ENCODE assay signal across 9 mouse cellular contexts in the genomic region with DNA sequence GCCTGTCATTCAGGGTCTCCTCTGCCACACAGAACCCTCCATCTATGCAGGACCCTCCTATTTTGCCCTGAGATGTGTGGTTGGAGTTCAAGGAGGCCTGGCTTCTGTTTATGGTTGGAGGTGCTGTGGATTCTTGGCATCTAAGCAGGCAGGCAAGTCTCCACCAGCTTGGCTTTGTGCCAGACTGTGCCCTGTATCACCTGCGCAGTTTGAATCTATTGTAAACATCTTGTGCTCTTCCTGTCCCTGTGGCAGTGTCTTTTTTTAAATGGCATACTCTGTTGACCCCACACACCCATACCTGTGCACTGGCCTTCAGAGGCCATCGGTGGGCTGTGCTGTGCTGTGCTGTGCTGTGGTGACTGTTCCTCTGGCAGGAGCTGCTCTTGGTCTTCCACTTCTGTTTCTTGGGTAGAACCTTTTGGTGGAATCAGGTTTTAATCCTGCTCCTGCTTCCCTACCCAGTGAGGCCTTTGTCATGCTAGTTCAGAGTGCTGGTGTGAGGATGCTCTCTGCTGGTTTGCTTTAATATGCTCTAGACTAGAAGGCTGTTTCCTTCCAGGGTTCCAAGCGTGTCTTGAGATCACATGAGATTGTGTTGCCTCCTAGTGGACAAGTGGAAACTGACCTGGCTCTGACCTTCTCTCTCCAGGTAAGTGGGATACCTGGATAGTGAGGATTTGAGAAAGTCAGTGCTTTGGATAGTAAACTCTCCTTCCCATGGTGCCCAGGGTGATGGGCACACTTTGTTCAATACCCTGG. TPM values are rescaled to one million over a fixed set of nuclear protein-coding genes. Genes with fewer than 3 reads are reported as not detected.
DNase-seq lines count a peak whose midpoint lies in the region; ATAC-seq and TF ChIP-seq lines count a peak whose summit lies in the region.
"Had no signal": no experiment of that assay in that cellular context is flagged by ENCODE, and none has a peak within 500 bp of the region (broad histone marks: within the 10 kb centered on the region; RNA-seq: fewer than 3 reads in every experiment).

No protein-coding gene starts in this region.

- no peak for DNase-seq in gastrocnemius, adult 2 months
- DNase-seq in gastrocnemius, adult 8-10 months (ENCODE audit: low spot score in 2 of 2) = no peak
- DNase-seq in urinary bladder, postnatal 14 days (ENCODE audit: low spot score) = peak; percentile 57
- DNase-seq in urinary bladder, postnatal 10 days (ENCODE audit: low spot score) = no peak
- peak; percentile 65 for DNase-seq in lung, postnatal 10 days
- no peak for DNase-seq in gastrocnemius, postnatal 10 days

- H3K27me3 ChIP-seq in hindbrain, embryonic 12.5 days = no peaks in the 10 kb centered on the region
- H3K27me3 ChIP-seq: stomach, embryonic 15.5 days had no signal

- no peak overlapping the region for H3K4me2 ChIP-seq in hindbrain, embryonic 12.5 days (replicated peaks)
- H3K4me2 ChIP-seq: stomach, embryonic 15.5 days had no signal

- ATAC-seq in erythroblast, adult 5-6 weeks (replicated peaks; ENCODE audit: low FRiP score, poor library complexity, severe bottlenecking) = peak; percentile 56
- ATAC-seq in hindbrain, embryonic 12.5 days (ENCODE audit: low FRiP score) = no peak

- intact Hi-C loops in gastrocnemius, adult 2 months (cut with DNase I) = loop anchor here (2.0 kb wide), 1 partner anchor 40 kb away; no protein-coding TSS in a partner anchor

- H3K9ac ChIP-seq in hindbrain, embryonic 12.5 days = no peak overlapping the region
- H3K9ac ChIP-seq: stomach, embryonic 15.5 days had no signal

- peaks cover 40% of the 10 kb centered on the region for H3K36me3 ChIP-seq in hindbrain, embryonic 12.5 days

- no peak overlapping the region for H3K4me3 ChIP-seq in gastrocnemius, adult 2 months
- H3K4me3 ChIP-seq in hindbrain, embryonic 12.5 days = no peak overlapping the region
- H3K4me3 ChIP-seq: stomach, embryonic 15.5 days had no signal

- H3K9me3 ChIP-seq in hindbrain, embryonic 12.5 days (replicated peaks) = no peaks in the 10 kb centered on the region
- H3K9me3 ChIP-seq: stomach, embryonic 15.5 days had no signal

- H3K4me1 ChIP-seq in hindbrain, embryonic 12.5 days = peaks cover 11% of the 10 kb centered on the region
- H3K4me1 ChIP-seq: stomach, embryonic 15.5 days had no signal

- WGBS in hindbrain, embryonic 12.5 days = 82% methylated on average over 3 of the region's 3 CpGs

- H3K27ac ChIP-seq in gastrocnemius, adult 2 months = no peak overlapping the region
- H3K27ac ChIP-seq in hindbrain, embryonic 12.5 days = no peak overlapping the region
- H3K27ac ChIP-seq: stomach, embryonic 15.5 days had no signal

- peak; percentile 72 for TF ChIP-seq CTCF in gastrocnemius, adult 2 months (IDR thresholded peaks at IDR 0.05)

RNA-seq across cellular contexts. Expression of a gene that starts 29.2 kb away (rescaled TPM):
- not detected for total RNA-seq in gastrocnemius, adult 2 months (2021)
- total RNA-seq in gastrocnemius, adult 8-10 months (2022) = not detected
- total RNA-seq in erythroblast, adult 5-6 weeks (2015; ENCODE audit: low replicate concordance) = not detected in 2 replicates
- 0.42 TPM in 1 of 2 replicates, not detected in the other for total RNA-seq in erythroblast, adult 5-6 weeks (2017; ENCODE audit: low replicate concordance)
- not detected in 2 replicates for polyA plus RNA-seq in hindbrain, embryonic 12.5 days (2016; fragmentation: Nextera tagmentation; extraction: Ambion mirVana)
- total RNA-seq in gastrocnemius, postnatal 10 days (2021) = under 1 TPM in 1 of 2 experiments, not detected in 1; 0.20 TPM
- polyA plus RNA-seq: stomach, embryonic 15.5 days had no signal

RNA-seq across cellular contexts. Expression of a gene that starts 30.8 kb away (rescaled TPM):
- total RNA-seq in gastrocnemius, adult 2 months (2021) = 10 to 100 TPM; 35.9 to 41.0 TPM
- total RNA-seq in gastrocnemius, adult 8-10 months (2022) = 10 to 100 TPM; 32.6 to 36.9 (median 36.3) TPM
- total RNA-seq in erythroblast, adult 5-6 weeks (2015; ENCODE audit: low replicate concordance) = 10.7 and 18.3 TPM in 2 replicates
- 12.7 and 14.5 TPM in 2 replicates for total RNA-seq in erythroblast, adult 5-6 weeks (2017; ENCODE audit: low replicate concordance)
- polyA plus RNA-seq in hindbrain, embryonic 12.5 days (2016; fragmentation: Nextera tagmentation; extraction: Ambion mirVana) = 29.2 and 29.4 TPM in 2 replicates
- total RNA-seq in gastrocnemius, postnatal 10 days (2021) = 10 to 100 TPM; 51.8 to 54.4 TPM

RNA-seq across cellular contexts. Expression of a gene that starts 44.6 kb away (rescaled TPM):
- 10 to 100 TPM; 20.8 to 21.5 TPM for total RNA-seq in gastrocnemius, adult 2 months (2021)
- total RNA-seq in gastrocnemius, adult 8-10 months (2022) = 10 to 100 TPM; 13.8 to 18.9 (median 18.4) TPM
- total RNA-seq in erythroblast, adult 5-6 weeks (2015; ENCODE audit: low replicate concordance) = 14.6 and 20.9 TPM in 2 replicates
- 35.9 and 52.0 TPM in 2 replicates for total RNA-seq in erythroblast, adult 5-6 weeks (2017; ENCODE audit: low replicate concordance)
- 72.4 and 75.5 TPM in 2 replicates for polyA plus RNA-seq in hindbrain, embryonic 12.5 days (2016; fragmentation: Nextera tagmentation; extraction: Ambion mirVana)
- 10 to 100 TPM; 28.2 to 37.9 TPM for total RNA-seq in gastrocnemius, postnatal 10 days (2021)

RNA-seq across cellular contexts. Expression of a gene that starts 53.0 kb away (rescaled TPM):
- 10 to 100 TPM; 36.2 to 41.5 TPM for total RNA-seq in gastrocnemius, adult 2 months (2021)
- total RNA-seq in gastrocnemius, adult 8-10 months (2022) = 10 to 100 TPM; 38.7 to 43.3 (median 41.8) TPM
- 14.8 and 15.0 TPM in 2 replicates for total RNA-seq in erythroblast, adult 5-6 weeks (2015; ENCODE audit: low replicate concordance)
- total RNA-seq in erythroblast, adult 5-6 weeks (2017; ENCODE audit: low replicate concordance) = 8.5 and 13.6 TPM in 2 replicates
- polyA plus RNA-seq in hindbrain, embryonic 12.5 days (2016; fragmentation: Nextera tagmentation; extraction: Ambion mirVana) = 16.9 and 18.9 TPM in 2 replicates
- 10 to 100 TPM; 46.0 to 52.0 TPM for total RNA-seq in gastrocnemius, postnatal 10 days (2021)

Comparison
In these comparisons a context has a peak if more than half of its experiments do, and no peak if none do; other contexts are left out.
1. DNase-seq: peak in urinary bladder, postnatal 14 days (single experiment) and lung, postnatal 10 days (single experiment); none in gastrocnemius, adult 2 months (single experiment), gastrocnemius, adult 8-10 months (0 of 2), urinary bladder, postnatal 10 days (single experiment) and gastrocnemius, postnatal 10 days (single experiment).